Mouse (Mus musculus): Measurements from ENCODE around the gene Gm15056. TPM values are rescaled to one million over a fixed set of nuclear protein-coding genes. Genes with fewer than 3 reads are reported as not detected.

Gm15056 gene
- not detected in 2 replicates for polyA plus RNA-seq (2012; rRNA removed)

GRCm38 (mm10) chr8:20902527-20902926, at the start of gene Gm15056:
Gene Gm15056, minus strand, starts transcription at chr8:20902627.

GRCm38 (mm10) chr8:20944610-20945009, 42.2 kb upstream of the Gm15056 start, which contains the start of gene AY761185:
Gene AY761185, minus strand, starts transcription at chr8:20944710.

GRCm38 (mm10) chr8:20921971-20922370, 19.5 kb upstream of the Gm15056 start, which contains the start of gene Gm6040:
Gene Gm6040, minus strand, starts transcription at chr8:20922071.

GRCm38 (mm10) chr8:20892369-20892768, 10.1 kb downstream of the Gm15056 start, which contains the start of gene Defb33:
Gene Defb33, plus strand, starts transcription at chr8:20892669.

Other genes with a start within 250 kb of the Gm15056 start
- not detected in 2 replicates for gene Defb33, start 10.0 kb downstream of the Gm15056 start, polyA plus RNA-seq (2012; rRNA removed)
- not detected in 2 replicates for gene Gm6040, start 19.4 kb upstream of the Gm15056 start, polyA plus RNA-seq (2012; rRNA removed)
- gene AY761185, start 42.1 kb upstream of the Gm15056 start, polyA plus RNA-seq (2012; rRNA removed) = 1.5 TPM in 1 of 2 replicates, not detected in the other
- gene Defa21, start 122.9 kb upstream of the Gm15056 start, polyA plus RNA-seq (2012; rRNA removed) = not detected in 2 replicates
- gene Defa23, start 152.4 kb upstream of the Gm15056 start, polyA plus RNA-seq (2012; rRNA removed) = not detected in 2 replicates
- gene Defa35, start 162.4 kb upstream of the Gm15056 start, polyA plus RNA-seq (2012; rRNA removed) = not detected in 2 replicates
- gene Defa25, start 181.8 kb upstream of the Gm15056 start, polyA plus RNA-seq (2012; rRNA removed) = not detected in 2 replicates
- not detected in 2 replicates for gene Gm14851, start 193.4 kb upstream of the Gm15056 start, polyA plus RNA-seq (2012; rRNA removed)
- not detected in 2 replicates for gene Defa30, start 232.0 kb upstream of the Gm15056 start, polyA plus RNA-seq (2012; rRNA removed)

All from stomach, adult 2 months (tissue).